Comparison of ENCODE assay signal across 7 mouse cellular contexts in genomic region chr17:15993361-15994287, GRCm38 (mm10).
DNase-seq lines count a peak whose midpoint lies in the region; ATAC-seq and TF ChIP-seq lines count a peak whose summit lies in the region.

No protein-coding gene starts in this region.

- no peaks in the 10 kb centered on the region for H3K27me3 ChIP-seq in kidney, adult 2 months (replicated peaks; ENCODE audit: control insufficient read depth, insufficient read depth, low read length)
- H3K27me3 ChIP-seq in neural tube, embryonic 11.5 days (ENCODE audit: control insufficient read depth, insufficient read depth, low read length): no peaks in the 10 kb centered on the region

- peak; percentile 85 for ATAC-seq in neural tube, embryonic 11.5 days (ENCODE audit: insufficient read depth, low FRiP score, low TSS enrichment)

- no peak for TF ChIP-seq CTCF in kidney, adult 2 months (conservative IDR thresholded peaks at IDR 0.05; ENCODE audit: insufficient read depth, insufficient read length, low read depth, low read length)

- no peak overlapping the region for H3K4me3 ChIP-seq in kidney, adult 2 months (ENCODE audit: insufficient read depth, low read depth, low read length)
- H3K4me3 ChIP-seq in neural tube, embryonic 11.5 days (ENCODE audit: low read depth, low read length): no peak overlapping the region

- no peak for TF ChIP-seq POLR2A in kidney, adult 2 months (IDR thresholded peaks at IDR 0.05; ENCODE audit: low read depth, low read length)

- no peak overlapping the region for H3K4me2 ChIP-seq in neural tube, embryonic 11.5 days (ENCODE audit: low read depth)

- no peaks in the 10 kb centered on the region; the same call in 1 of the 2 replicates for H3K9me3 ChIP-seq in neural tube, embryonic 11.5 days (ENCODE audit: control insufficient read depth, low read length)

- 0 out of 2 replicates have a peak overlapping the region, but pooled peaks have one; percentile 7 for H3K9ac ChIP-seq in neural tube, embryonic 11.5 days (ENCODE audit: low read length)

- DNase-seq in ES-CJ7 (ENCODE audit: low read depth, low spot score): peak; percentile 7
- peak; percentile 10 for DNase-seq in adipocyte (ENCODE audit: low spot score)
- DNase-seq in frontal cortex, adult 2 months (ENCODE audit: extremely low spot score in 1 of 2, low spot score in 1 of 2): peak; percentile 9 to 32
- peak; percentile 27 for DNase-seq in kidney, adult 2 months
- DNase-seq in liver: peak; percentile 8
- DNase-seq in neural tube, embryonic 11.5 days (ENCODE audit: low spot score): peak; percentile 72
- DNase-seq in c-Kit-positive CD71-positive TER-119-positive erythroid progenitor cells, embryonic 14.5 days (ENCODE audit: low spot score): no peak

- 38% methylated on average over 7 of the region's 7 CpGs for WGBS in kidney, adult 2 months
- 23% methylated on average over 7 of the region's 7 CpGs for WGBS in neural tube, embryonic 11.5 days

- no peaks in the 10 kb centered on the region for H3K36me3 ChIP-seq in kidney, adult 2 months (ENCODE audit: control insufficient read depth, insufficient read depth, low read length)
- no peaks in the 10 kb centered on the region for H3K36me3 ChIP-seq in neural tube, embryonic 11.5 days (ENCODE audit: control insufficient read depth, insufficient read depth, low read length)

- H3K27ac ChIP-seq in kidney, adult 2 months (ENCODE audit: insufficient read depth, low read depth, low read length): no peak overlapping the region
- peak overlapping the region; percentile 77 for H3K27ac ChIP-seq in neural tube, embryonic 11.5 days (ENCODE audit: low read depth, low read length)

- H3K4me1 ChIP-seq in kidney, adult 2 months (ENCODE audit: control insufficient read depth, insufficient read depth, low read length): no peaks in the 10 kb centered on the region
- peaks cover 7% of the 10 kb centered on the region; the same call in 1 of the 2 replicates for H3K4me1 ChIP-seq in neural tube, embryonic 11.5 days (ENCODE audit: control insufficient read depth, insufficient read depth, low read length)
